Mouse (Mus musculus): Measurements from ENCODE around the gene Ttc39d. TPM values are rescaled to one million over a fixed set of nuclear protein-coding genes. Genes with fewer than 3 reads are reported as not detected.
A peak's percentile ranks its signal among the peaks of the same experiment; 100 is the strongest.
"Not testable (repeated sequence)": the region's sequence is repeated elsewhere in the genome, so short reads cannot be mapped to it uniquely, and the experiment has no call there.

Gene Ttc39d
- not detected for total RNA-seq (2021)
- long read RNA-seq, experiment 1 = 0 reads
- long read RNA-seq, experiment 2 = 0 reads

DNA sequence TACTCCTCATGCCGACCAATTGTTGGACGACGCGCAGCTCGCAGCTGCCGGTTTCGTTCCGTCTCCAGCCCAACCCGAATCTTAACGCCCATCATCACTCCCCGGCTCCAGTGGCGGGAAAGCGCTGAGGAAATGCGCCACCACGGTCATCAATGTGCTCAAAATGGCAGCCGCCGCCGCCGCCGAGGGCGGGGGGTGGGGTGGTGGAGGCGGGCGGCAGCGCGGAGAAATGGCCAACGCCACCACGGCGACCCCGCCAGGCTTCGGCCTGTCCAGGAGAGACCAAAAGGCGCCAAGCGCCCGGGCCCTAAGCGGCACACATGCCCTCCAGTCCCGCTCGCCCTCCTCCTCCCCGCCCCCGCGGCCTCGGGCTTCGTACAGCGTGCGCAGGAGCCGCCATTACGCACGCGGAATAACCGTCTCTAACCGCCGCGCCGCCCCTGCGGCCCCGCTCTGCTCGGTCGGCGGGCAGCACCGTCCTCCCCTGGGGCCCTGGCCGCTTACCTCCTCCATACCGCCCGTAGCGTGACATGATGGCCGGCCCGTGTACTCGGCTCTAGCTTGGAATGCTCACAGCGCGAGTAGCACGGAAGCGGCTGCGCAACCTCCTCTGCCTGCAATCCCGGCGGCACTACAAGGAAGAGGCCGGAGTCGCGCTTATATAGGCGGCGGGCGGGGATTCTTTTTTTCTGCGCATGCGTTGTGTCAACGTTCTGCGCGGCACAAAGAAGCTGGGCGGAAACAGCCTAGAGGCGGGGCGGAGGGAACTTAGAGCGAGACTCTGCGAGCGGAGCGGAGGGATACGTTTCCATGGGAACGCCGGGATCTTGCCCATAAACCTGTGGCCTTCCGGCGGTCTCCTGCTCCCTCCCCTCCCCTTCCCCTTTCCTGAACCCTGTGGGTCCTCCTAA, at the start of gene Ttc39d, which contains the start of gene Srsf7:
Gene Ttc39d, plus strand, starts transcription at position 790 of the 911 bp plus-strand sequence.
Gene Srsf7, minus strand, starts transcription at position 637 of the 911 bp plus-strand sequence.
- peak; percentile 98 for DNase-seq (ENCODE audit: low spot score)

GRCm38 (mm10) chr17:80157489-80157888, 49.8 kb upstream of the Ttc39d start:
- no peak for DNase-seq (ENCODE audit: low spot score)

GRCm38 (mm10) chr17:80160454-80160853, 46.8 kb upstream of the Ttc39d start:
- peak; percentile 82 for DNase-seq (ENCODE audit: low spot score)

- DNase-seq (ENCODE audit: low spot score) = no peak
These were observed 43.3 kb upstream of the Ttc39d start for GRCm38 (mm10) chr17:80163991-80164390.

DNA sequence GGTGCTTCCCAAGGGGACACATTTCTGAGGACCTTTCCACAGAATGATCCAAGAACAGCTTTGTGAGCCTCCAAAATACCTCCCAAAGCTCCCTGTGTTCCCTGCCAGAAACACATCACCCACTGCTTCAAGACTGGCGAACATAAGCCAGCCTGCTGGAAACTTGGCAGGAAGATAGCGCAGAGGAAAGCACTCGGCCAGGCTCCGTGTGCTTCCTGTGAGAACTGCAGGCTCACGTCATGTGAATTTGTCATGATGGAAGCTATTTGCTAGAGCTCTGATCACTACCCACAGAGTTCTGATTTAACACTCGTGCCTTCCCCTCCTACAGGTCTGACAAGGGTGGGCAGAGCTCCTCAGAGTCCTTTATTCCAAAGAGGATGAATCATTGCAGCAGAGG, 41.5 kb upstream of the Ttc39d start:
- DNase-seq (ENCODE audit: low spot score) = peak; percentile 67

- DNase-seq (ENCODE audit: low spot score) = no peak
These were observed 40.9 kb upstream of the Ttc39d start for GRCm38 (mm10) chr17:80166346-80166745.

- DNase-seq (ENCODE audit: low spot score) = no peak
These were observed 39.8 kb upstream of the Ttc39d start for GRCm38 (mm10) chr17:80167436-80167835.

- DNase-seq (ENCODE audit: low spot score) = peak; percentile 21
These were observed 39.4 kb upstream of the Ttc39d start for GRCm38 (mm10) chr17:80167851-80168251.

- DNase-seq (ENCODE audit: low spot score) = peak; percentile 46
These were observed 38.7 kb upstream of the Ttc39d start for GRCm38 (mm10) chr17:80168425-80169182.

- DNase-seq (ENCODE audit: low spot score) = no peak
These were observed 37.5 kb upstream of the Ttc39d start for GRCm38 (mm10) chr17:80169792-80170191.

- DNase-seq (ENCODE audit: low spot score) = no peak
These were observed 36.3 kb upstream of the Ttc39d start for GRCm38 (mm10) chr17:80170951-80171350.

DNA sequence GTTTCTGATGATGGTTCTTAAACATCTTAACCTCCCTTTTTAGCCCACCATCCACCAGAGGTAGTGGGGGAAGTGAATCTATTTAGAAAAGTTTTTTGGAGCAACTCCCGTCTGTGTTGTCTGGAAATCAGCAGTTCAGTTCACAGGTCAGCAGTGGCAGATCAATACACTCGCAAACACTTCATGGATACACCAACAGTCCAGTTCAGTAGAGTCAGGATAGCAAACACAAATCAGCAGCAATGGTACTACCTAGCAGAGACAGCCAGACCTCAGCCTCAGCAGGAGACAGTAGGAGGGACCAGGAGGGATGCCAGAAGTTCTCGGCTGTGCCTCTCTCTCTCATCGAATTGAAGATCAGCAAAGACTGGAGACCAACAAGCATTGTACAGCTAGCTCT, 35.3 kb upstream of the Ttc39d start:
- DNase-seq (ENCODE audit: low spot score) = no peak

GRCm38 (mm10) chr17:80172761-80173160, 34.5 kb upstream of the Ttc39d start:
- DNase-seq (ENCODE audit: low spot score) = no peak

DNA sequence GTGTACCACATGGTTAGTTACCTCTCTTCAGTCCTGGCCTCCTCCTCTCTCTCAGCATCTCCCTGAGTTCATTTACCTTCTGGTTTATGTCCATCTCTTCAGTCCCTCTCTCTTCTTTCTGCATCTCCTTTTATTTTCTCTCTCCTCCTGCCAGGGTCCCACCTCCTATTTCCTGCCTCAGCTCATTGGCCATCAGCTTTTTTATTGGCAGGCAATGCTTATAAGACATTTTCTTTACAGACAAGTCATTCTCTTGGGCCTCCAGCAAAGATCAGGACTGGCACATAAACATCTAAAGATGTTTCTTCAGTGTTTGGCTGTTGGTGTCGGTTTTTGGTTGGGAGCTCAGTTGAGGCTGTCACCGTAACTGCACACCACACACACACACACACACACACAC, 33.6 kb upstream of the Ttc39d start:
- DNase-seq (ENCODE audit: low spot score) = no peak

- DNase-seq (ENCODE audit: low spot score) = no peak
These were observed 33.1 kb upstream of the Ttc39d start for GRCm38 (mm10) chr17:80174146-80174545.

GRCm38 (mm10) chr17:80174699-80175385, 32.4 kb upstream of the Ttc39d start:
- no peak for DNase-seq (ENCODE audit: low spot score)

GRCm38 (mm10) chr17:80175386-80175739, 31.9 kb upstream of the Ttc39d start:
- DNase-seq (ENCODE audit: low spot score) = no peak

GRCm38 (mm10) chr17:80175966-80176365, 31.3 kb upstream of the Ttc39d start:
- no peak for DNase-seq (ENCODE audit: low spot score)

- DNase-seq (ENCODE audit: low spot score) = not testable (repeated sequence)
These were observed 28.4 kb upstream of the Ttc39d start for GRCm38 (mm10) chr17:80178846-80179245.

DNA sequence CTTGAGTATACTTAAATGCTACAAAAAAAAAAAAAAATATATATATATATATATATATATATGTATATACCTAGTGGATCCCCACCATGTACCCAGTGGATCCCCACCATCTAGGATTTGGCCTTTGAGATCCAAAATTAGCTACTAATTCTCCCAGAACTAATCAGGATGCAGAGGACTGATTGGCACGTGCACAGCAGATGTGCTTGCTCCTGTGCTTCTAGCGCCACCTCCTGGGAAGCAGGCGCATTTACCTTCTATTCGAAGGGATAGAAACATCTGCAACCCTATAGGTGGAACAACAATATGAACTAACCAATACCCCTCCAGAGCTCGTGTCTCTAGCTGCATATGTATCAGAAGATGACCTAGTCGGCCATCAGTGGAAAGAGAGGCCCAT, 27.3 kb upstream of the Ttc39d start:
- DNase-seq (ENCODE audit: low spot score) = peak; percentile 78

GRCm38 (mm10) chr17:80180468-80180867, 26.8 kb upstream of the Ttc39d start:
- no peak for DNase-seq (ENCODE audit: low spot score)

DNA sequence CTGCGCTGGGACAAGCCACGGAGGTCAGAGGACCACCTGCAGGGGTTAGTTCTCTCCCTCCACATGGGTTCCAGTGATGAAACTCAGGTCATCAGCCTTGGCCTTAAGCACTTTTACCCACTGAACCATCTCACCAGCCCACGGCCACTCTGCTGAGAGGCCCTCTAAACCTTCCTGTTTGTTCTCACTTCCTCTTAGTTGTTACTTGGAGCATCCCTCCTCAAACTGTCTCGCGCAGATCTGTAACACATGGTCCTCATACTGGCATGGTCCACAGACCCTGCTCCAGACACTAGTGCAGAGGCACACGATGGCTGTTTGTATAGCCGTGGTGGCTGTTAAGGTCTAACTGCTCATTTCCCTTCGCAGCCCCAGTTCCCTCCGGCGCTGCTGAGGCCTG, 23.6 kb upstream of the Ttc39d start:
- DNase-seq (ENCODE audit: low spot score) = no peak
